ENCODE assay signal across 7 mouse cellular contexts in the genomic region with DNA sequence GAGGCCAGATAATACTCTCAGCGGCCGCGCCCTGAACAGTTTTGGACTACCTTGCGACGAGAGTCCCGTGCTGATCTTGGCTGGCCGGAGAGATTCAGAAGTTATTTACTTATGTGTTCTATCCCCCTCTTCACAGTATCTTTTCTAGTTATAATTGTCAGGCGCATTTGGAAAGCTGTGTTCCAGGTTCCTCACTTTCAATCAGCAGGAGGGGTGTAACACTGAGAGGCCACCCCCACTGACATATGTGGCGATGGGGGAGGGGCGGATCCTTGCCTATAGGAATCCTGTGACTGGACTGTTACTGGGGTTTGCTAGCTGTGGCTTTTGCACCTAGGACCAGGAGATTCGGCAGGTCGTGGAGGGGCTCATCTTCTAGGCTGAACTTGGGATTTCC. TPM values are rescaled to one million over a fixed set of nuclear protein-coding genes. Genes with fewer than 3 reads are reported as not detected.
DNase-seq lines count a peak whose midpoint lies in the region; ATAC-seq lines count a peak whose summit lies in the region.

No protein-coding gene starts in this region.

- H3K4me3 ChIP-seq in heart, embryonic 13.5 days = peak overlapping the region; percentile 96
- peak overlapping the region; percentile 93 for H3K4me3 ChIP-seq in midbrain, embryonic 16.5 days (ENCODE audit: low read depth, low read length)

- peak overlapping the region; percentile 98 for H3K9ac ChIP-seq in heart, embryonic 13.5 days
- H3K9ac ChIP-seq in midbrain, embryonic 16.5 days (ENCODE audit: low read depth, low read length) = peak overlapping the region; percentile 95

- 0 out of 2 replicates have a peak, but pooled peaks have one; percentile 14 for ATAC-seq in common myeloid progenitor, adult 5-6 weeks (replicated peaks; ENCODE audit: low read depth, poor library complexity, severe bottlenecking)
- ATAC-seq in heart, embryonic 13.5 days (ENCODE audit: extremely low read depth, insufficient number of reproducible peaks, low FRiP score, low TSS enrichment) = no peak
- no peak for ATAC-seq in midbrain, embryonic 16.5 days

- H3K4me2 ChIP-seq in heart, embryonic 13.5 days = peak overlapping the region; percentile 85
- peak overlapping the region; percentile 88 for H3K4me2 ChIP-seq in midbrain, embryonic 16.5 days (ENCODE audit: low read length)

- no peaks in the 10 kb centered on the region for H3K27me3 ChIP-seq in heart, embryonic 13.5 days (replicated peaks)
- H3K27me3 ChIP-seq in midbrain, embryonic 16.5 days (ENCODE audit: control insufficient read depth, insufficient read depth, low read depth, low read length) = no peaks in the 10 kb centered on the region

- peak; percentile 22 for DNase-seq in urinary bladder, adult 2 months (ENCODE audit: low spot score)
- no peak for DNase-seq in urinary bladder, postnatal 36 days (ENCODE audit: low spot score in 2 of 2)
- peak; percentile 47 to 60 for DNase-seq in left cerebral cortex, postnatal 36 days (ENCODE audit: low spot score in 2 of 2)
- DNase-seq in thymus, postnatal 25 days = peak; percentile 27

- H3K4me1 ChIP-seq in heart, embryonic 13.5 days = peaks cover 57% of the 10 kb centered on the region
- peaks cover 41% of the 10 kb centered on the region for H3K4me1 ChIP-seq in midbrain, embryonic 16.5 days (ENCODE audit: control insufficient read depth, insufficient read depth, low read length)

- WGBS in heart, embryonic 13.5 days = 2% methylated on average over 12 of the region's 12 CpGs
- 3% methylated on average over 12 of the region's 12 CpGs for WGBS in midbrain, embryonic 16.5 days

- peak overlapping the region; percentile 90 for H3K27ac ChIP-seq in heart, embryonic 13.5 days (replicated peaks)
- H3K27ac ChIP-seq in midbrain, embryonic 16.5 days (ENCODE audit: low read length) = peak overlapping the region; percentile 92

- no peaks in the 10 kb centered on the region for H3K9me3 ChIP-seq in heart, embryonic 13.5 days
- no peaks in the 10 kb centered on the region for H3K9me3 ChIP-seq in midbrain, embryonic 16.5 days (replicated peaks; ENCODE audit: control insufficient read depth, low read length, poor library complexity, severe bottlenecking)

- intact Hi-C loops in left cerebral cortex, postnatal 36 days (cut with DNase I) = loop anchor here (5.0 kb wide), 1 partner anchor 43 kb away; the partner anchor contains the start of gene Tmem191c

- H3K36me3 ChIP-seq in heart, embryonic 13.5 days = no peaks in the 10 kb centered on the region
- no peaks in the 10 kb centered on the region for H3K36me3 ChIP-seq in midbrain, embryonic 16.5 days (ENCODE audit: control insufficient read depth, insufficient read depth, low read length)

RNA-seq across cellular contexts. Expression of gene Hic2, which starts 1.1 kb away (rescaled TPM):
- polyA plus RNA-seq in urinary bladder, adult 2 months (2012; rRNA removed) = 3.5 and 4.7 TPM in 2 replicates
- 1.5 and 1.6 TPM in 2 replicates for total RNA-seq in common myeloid progenitor, adult 5-6 weeks (2017)
- 4.1 and 4.6 TPM in 2 replicates for polyA plus RNA-seq in heart, embryonic 13.5 days (2015; fragmentation: Nextera tagmentation; extraction: Ambion mirVana)
- 1 to 10 TPM; 5.3 to 5.4 TPM for total RNA-seq in left cerebral cortex, postnatal 36 days (2021)
- 7.6 and 9.5 TPM in 2 replicates for polyA plus RNA-seq in midbrain, embryonic 16.5 days (2015; fragmentation: Nextera tagmentation; extraction: Ambion mirVana)

RNA-seq across cellular contexts. Expression of gene Rimbp3, which starts 26.1 kb away (rescaled TPM):
- polyA plus RNA-seq in urinary bladder, adult 2 months (2012; rRNA removed) = 0.26 and 0.37 TPM in 2 replicates
- total RNA-seq in common myeloid progenitor, adult 5-6 weeks (2017) = 0.18 and 0.29 TPM in 2 replicates
- 0.17 and 0.18 TPM in 2 replicates for polyA plus RNA-seq in heart, embryonic 13.5 days (2015; fragmentation: Nextera tagmentation; extraction: Ambion mirVana)
- total RNA-seq in left cerebral cortex, postnatal 36 days (2021) = 1 to 10 TPM; 1.7 to 2.0 TPM
- 2.3 and 2.7 TPM in 2 replicates for polyA plus RNA-seq in midbrain, embryonic 16.5 days (2015; fragmentation: Nextera tagmentation; extraction: Ambion mirVana)

RNA-seq across cellular contexts. Expression of gene Ube2l3, which starts 32.0 kb away (rescaled TPM):
- 105 and 111 TPM in 2 replicates for polyA plus RNA-seq in urinary bladder, adult 2 months (2012; rRNA removed)
- 135 and 163 TPM in 2 replicates for total RNA-seq in common myeloid progenitor, adult 5-6 weeks (2017)
- 292 and 303 TPM in 2 replicates for polyA plus RNA-seq in heart, embryonic 13.5 days (2015; fragmentation: Nextera tagmentation; extraction: Ambion mirVana)
- total RNA-seq in left cerebral cortex, postnatal 36 days (2021) = 100 to 1,000 TPM; 123 to 145 TPM
- 264 and 291 TPM in 2 replicates for polyA plus RNA-seq in midbrain, embryonic 16.5 days (2015; fragmentation: Nextera tagmentation; extraction: Ambion mirVana)

RNA-seq across cellular contexts. Expression of gene Tmem191c, which starts 41.4 kb away (rescaled TPM):
- polyA plus RNA-seq in urinary bladder, adult 2 months (2012; rRNA removed) = 30.4 and 31.6 TPM in 2 replicates
- 4.1 and 10.6 TPM in 2 replicates for total RNA-seq in common myeloid progenitor, adult 5-6 weeks (2017)
- 7.0 and 7.6 TPM in 2 replicates for polyA plus RNA-seq in heart, embryonic 13.5 days (2015; fragmentation: Nextera tagmentation; extraction: Ambion mirVana)
- total RNA-seq in left cerebral cortex, postnatal 36 days (2021) = 100 to 1,000 TPM; 102 to 115 TPM
- polyA plus RNA-seq in midbrain, embryonic 16.5 days (2015; fragmentation: Nextera tagmentation; extraction: Ambion mirVana) = 77.9 and 94.8 TPM in 2 replicates

Comparison
In these comparisons a context has a peak if more than half of its experiments do, and no peak if none do; other contexts are left out.
1. DNase-seq: peak in urinary bladder, adult 2 months (single experiment), left cerebral cortex, postnatal 36 days (2 of 2) and thymus, postnatal 25 days (single experiment); none in urinary bladder, postnatal 36 days (0 of 2).